Mouse (Mus musculus) left cerebral cortex, adult 2 months (tissue): ENCODE data around the gene Gpr88. TPM values are rescaled to one million over a fixed set of nuclear protein-coding genes. Genes with fewer than 3 reads are reported as not detected.
A peak's percentile ranks its signal among the peaks of the same experiment; 100 is the strongest.
"Not testable (repeated sequence)": the region's sequence is repeated elsewhere in the genome, so short reads cannot be mapped to it uniquely, and the experiment has no call there.

Source experiments
- DNase-seq, 2 experiments: peaks; one replicate each; pipeline ENCODE4 v3.0.0; 2021 to 2022; ENCODE audit warnings: low spot score in 2 of 2, mixed read lengths in 1 of 2; ENCODE audit errors: extremely low spot score in 1 of 2
- H3K27ac ChIP-seq: fragments of 200-600 bp; 2 replicates; pipeline ENCODE4 v1.8.1; 2022
- H3K4me3 ChIP-seq: fragments of 200-600 bp; 2 replicates; pipeline ENCODE4 v1.8.1; 2022
- CTCF ChIP-seq: fragments of 200-600 bp; IDR thresholded peaks from 2 replicates; pipeline ENCODE4 v1.8.1; 2022; ENCODE audit warnings: antibody characterized with exemption, mild to moderate bottlenecking, moderate library complexity
- intact Hi-C: fragments of 180-260 bp; cut with DNase I; formaldehyde crosslinking; loops from one replicate; pipeline ENCODE4 v1.15.1; 2025
- total RNA-seq, 2 experiments: library from RNA; stranded (reverse); gene quantifications; 2 replicates each; pipeline ENCODE4 v1.2.3; 2021

The Gpr88 gene
- total RNA-seq, 2 experiments from 2014 or later = 63.5 to 94.5 TPM

DNA sequence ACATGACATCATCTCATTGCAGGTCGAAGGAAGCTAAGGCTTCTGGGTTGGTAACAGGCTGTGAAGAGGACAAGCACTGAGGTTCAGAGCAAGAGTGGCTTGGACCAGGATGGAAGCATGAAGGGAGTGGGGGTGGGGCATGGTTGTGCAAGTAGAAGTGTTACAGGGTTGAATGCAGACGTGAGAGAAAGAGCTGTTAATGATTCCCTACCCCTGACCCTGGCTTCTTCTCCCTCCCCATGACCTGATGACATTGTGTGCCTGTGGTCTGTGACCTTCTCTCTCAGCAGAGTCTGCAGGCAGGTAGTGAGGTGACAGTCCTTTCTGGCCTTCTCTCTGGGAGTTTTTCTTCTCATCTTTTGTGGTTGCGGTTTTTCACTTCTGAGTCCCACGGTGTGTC lies 16.4 kb downstream of the Gpr88 start:
- no peak overlapping the region for H3K27ac ChIP-seq
- H3K4me3 ChIP-seq = no peak overlapping the region
- intact Hi-C loops = no loop called here
- no peak for TF ChIP-seq CTCF
- DNase-seq = no peak

DNA sequence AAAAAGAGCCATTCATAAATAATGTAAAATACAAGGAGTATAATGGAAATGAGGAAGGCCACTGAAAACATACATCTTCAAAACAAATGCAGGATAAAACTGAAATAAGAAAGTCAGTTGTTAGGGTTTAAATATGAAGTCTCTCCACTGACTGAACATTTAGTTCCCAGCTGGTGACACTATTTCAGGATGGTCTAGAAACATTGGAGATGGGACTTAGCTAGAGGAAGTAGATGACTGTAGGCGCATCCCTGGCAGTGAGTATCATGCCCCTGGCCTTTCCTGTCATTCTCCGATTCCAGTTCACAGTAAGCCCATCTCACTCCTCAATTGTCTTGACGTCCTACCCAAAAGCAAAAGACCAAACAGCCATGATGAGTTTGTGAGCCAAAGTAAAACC lies 19.8 kb downstream of the Gpr88 start:
- Histone ChIP-seq H3K27ac (no peak overlapping the region), H3K4me3 (no peak overlapping the region)
- intact Hi-C loops = loop anchor here (5.0 kb wide), 1 partner anchor 71 kb away; no protein-coding TSS in a partner anchor
- no peak for DNase-seq
- no peak for TF ChIP-seq CTCF

DNA sequence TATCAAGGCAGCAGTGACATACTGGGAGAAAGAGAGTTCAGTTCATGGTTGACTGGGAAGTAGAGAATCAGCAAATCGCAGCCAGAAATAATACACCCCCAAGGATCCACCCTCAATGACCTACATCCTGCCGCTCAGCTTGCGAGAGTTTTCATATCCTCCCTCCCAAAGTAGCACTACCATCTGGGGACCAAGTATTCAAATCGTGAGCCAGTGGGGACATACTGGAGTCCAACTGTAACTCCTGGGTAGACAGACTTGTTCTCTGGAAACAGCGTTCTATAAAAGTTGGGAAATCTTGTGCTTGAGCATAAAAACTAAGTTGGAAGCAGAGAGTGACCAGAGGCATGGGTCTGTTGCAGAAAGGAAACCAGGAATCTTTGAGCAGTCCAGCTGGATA lies 20.5 kb downstream of the Gpr88 start:
- no peak for TF ChIP-seq CTCF
- DNase-seq = no peak
- H3K4me3 ChIP-seq = no peak overlapping the region
- intact Hi-C loops = loop anchor here (5.0 kb wide), 1 partner anchor 70 kb away; no protein-coding TSS in a partner anchor
- H3K27ac ChIP-seq = no peak overlapping the region; the same call in 1 of the 2 replicates

DNA sequence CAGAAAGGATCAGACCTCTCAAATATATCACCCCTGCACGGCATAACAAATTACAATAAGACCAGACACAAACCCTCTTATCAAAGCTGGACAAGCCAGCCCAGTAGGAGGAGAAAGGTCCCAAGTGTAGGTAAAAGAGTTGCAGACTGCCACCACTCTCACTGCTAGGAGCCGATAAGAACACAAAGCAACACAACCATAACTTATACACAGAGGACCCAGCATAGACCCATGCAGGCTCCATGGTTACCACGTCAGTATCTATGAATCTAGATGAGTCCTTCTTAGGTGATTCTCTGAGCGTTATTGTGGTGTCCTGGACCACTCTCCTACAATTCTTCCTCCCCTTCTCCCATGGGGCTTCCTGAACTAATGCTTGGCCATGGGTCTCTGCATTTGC lies 24.0 kb downstream of the Gpr88 start:
- no peak for DNase-seq
- H3K4me3 ChIP-seq = no peak overlapping the region
- intact Hi-C loops = no loop called here
- TF ChIP-seq CTCF = no peak
- H3K27ac ChIP-seq = no peak overlapping the region

DNA sequence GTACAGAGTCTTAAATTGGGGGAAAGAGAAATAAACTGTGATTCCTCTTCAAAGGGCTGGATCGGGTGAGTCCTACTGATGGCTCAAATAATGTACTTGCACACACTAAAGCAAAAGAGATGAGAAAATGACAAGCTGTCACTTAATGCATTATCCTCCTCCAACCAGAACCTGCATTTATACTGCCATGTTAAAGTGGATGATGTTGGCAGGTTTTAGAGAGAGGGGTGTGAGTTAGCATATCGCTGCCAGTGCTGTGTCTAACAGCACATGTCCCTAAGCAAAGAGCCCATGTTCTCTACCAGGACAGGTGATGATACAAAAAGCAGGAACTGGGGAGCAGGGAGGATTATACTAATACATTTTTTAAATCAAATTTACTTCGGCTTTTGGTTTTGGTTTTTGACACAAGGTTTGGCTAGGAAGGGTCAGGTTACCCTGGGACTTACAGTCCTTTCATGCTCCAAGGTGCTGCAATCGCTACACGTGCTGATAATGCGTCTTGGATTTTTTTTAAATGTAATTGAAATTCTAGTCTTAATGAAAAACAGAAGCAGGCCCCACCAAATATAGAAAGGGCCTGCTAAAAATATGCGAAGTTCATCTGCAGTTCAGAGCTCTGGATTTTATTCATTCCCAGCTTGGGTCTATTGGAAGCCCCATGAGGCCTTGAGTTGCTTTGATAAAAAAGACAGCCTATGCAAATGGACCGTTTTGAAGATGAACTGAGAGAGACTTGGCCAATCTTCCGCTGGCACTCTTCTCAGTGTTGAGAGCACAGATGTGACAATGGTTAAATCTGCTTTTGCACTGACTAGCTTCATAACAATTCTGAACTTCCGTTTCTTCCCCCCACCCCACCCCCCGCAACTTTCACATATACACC lies 24.7 kb downstream of the Gpr88 start:
- no peak overlapping the region for H3K4me3 ChIP-seq
- no peak for DNase-seq
- intact Hi-C loops = no loop called here
- H3K27ac ChIP-seq = no peak overlapping the region
- no peak for TF ChIP-seq CTCF

DNA sequence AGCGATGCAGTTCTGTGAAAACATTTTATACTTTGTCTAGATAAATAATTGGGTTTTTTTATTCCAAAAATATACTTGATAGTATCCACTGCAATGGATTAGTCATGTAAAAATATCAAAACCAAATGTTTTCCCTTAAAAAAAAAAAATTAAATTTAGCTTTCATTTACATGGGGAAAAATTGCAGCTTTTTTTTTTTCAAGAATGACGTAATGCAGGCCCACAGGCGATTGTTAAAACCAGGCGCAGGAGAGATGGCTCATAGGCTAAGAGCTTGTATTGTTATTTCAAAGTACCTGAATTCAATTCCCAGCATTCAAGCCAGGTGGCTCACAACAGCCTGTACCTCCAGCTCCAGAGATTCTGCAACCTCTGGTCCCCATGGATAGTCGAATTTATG lies 25.9 kb downstream of the Gpr88 start:
- Histone ChIP-seq H3K27ac (no peak overlapping the region), H3K4me3 (no peak overlapping the region)
- intact Hi-C loops = no loop called here
- no peak for DNase-seq
- no peak for TF ChIP-seq CTCF

DNA sequence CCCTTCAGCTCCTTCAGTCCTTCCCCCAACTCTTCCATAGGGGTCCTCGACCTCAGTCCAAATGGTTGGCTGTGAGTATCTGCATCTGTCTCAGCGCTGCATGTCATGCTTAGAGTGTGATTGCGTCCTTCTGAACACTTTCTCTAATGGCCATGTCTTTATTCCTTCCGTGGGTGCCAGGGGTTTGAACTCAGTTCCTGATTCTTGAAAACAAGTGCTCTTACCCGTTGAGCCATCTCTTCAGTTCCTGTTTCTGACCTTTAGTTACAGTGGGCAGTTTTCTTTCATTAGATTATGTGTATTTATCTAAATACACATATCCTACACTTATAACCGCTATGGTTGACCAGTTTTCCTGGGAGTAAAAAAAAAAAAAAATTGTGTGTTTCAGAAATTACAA lies 26.4 kb downstream of the Gpr88 start:
- DNase-seq = no peak
- intact Hi-C loops = no loop called here
- Histone ChIP-seq H3K27ac (no peak overlapping the region), H3K4me3 (no peak overlapping the region)
- no peak for TF ChIP-seq CTCF

DNA sequence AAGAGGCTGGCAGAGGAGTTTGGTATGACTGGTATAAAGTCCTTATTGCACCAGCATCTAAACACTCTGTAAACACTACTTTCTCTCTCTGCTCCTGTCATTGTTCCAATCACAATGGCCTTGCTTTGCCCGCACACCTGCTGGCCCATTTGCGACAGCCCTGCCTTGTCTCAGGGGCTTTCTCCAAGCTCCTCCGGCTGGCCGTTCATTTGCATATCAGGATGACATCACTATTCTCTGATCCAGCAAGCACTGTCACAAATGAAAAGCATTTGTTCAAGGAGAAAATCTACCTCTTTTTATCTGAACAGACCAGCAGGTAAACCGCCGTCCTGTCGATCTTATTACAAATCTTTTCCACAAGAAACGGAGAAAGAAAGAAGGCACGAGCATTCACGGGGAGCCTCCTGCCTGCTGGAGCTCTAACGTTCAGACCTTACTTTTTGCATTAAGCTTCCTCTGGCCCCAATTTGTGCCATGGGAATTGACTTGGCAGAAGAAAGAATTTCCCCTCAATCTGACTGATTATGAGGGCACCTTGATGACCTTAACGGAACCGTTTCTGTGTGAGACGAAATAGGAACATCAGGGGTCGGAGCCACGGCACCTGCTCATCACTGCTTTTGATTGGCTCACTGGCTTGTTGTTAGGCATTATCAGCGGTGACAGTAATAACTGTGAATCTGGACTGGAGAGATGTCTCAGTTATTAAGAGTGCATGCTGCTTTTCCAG lies 30.6 kb downstream of the Gpr88 start:
- TF ChIP-seq CTCF = no peak
- intact Hi-C loops = no loop called here
- peak overlapping the region; percentile 21; the same call in 1 of the 2 replicates for H3K4me3 ChIP-seq
- H3K27ac ChIP-seq = no peak overlapping the region
- DNase-seq = no peak

DNA sequence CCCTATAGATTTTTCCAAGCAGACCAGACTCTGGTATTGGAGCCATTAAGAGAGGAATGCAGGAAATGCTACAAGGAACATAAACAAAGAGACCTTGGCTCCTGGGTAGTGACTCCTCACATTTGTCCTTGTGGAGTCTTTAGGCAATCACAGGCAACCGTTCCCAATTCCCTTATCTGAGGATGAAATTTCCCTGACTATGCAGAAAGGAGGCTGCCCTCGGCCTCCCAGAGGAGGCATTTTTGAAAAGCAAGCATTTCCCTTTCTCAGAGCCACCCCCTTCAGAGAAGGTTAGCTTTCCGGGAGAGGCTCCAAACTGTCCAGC lies 31.7 kb downstream of the Gpr88 start:
- TF ChIP-seq CTCF = no peak; the same call in 1 of the 2 replicates
- intact Hi-C loops = no loop called here
- DNase-seq = no peak
- H3K4me3 ChIP-seq = no peak overlapping the region
- H3K27ac ChIP-seq = no peak overlapping the region

DNA sequence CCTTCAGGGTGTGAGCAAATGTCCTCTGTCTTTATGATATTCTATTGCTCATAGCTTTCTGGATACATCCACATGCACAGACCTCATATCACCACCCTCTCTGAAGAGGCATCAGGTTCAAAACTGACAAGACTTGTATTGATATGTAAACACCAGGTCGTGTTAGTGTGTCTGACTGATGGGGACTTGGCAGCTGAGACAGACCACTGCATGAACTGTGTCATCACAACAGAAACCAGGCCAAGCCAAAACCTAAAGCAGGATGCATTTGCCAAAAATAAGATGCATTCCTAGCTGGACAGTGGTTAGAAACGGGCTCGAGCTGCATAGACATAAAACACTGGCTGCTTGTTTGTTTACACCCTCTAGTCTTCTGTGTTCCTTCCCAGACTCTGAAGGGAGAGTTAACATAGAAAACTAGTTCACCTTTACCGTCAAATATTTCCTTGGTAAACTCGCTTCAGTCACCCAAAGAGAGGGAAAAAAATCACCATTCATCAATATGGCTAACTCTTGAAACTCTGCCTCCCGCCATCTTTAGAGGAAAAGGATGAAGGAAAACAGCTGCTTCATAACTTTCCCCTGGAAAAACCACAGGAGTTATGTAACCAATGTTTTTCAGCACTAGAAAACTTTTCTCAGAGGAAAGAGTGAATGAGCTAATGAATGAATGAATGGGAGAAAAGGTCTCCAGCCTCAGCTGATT lies 32.2 kb downstream of the Gpr88 start:
- intact Hi-C loops = no loop called here
- TF ChIP-seq CTCF = no peak
- no peak for DNase-seq
- Histone ChIP-seq H3K4me3 (no peak overlapping the region), H3K27ac (no peak overlapping the region)

DNA sequence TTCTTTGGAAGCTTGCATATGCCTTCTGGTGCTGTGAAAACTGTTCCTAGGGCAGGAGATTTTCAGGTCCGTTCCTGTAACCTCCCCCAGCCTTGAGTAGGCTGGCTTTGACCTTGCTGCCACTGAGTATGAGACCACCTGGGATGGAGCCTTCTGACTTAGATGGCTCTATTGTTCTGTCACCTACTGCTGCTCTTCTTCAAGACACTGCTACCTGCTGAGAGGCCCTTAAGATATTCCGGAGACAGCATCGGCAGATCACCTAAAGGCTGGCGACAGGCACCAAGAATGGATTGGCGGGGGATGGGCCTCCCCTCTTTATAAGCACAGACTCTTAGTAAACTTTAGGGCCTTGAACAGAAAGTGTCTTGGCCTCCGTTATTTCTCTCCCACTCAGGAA lies 35.9 kb downstream of the Gpr88 start:
- DNase-seq, H3K27ac ChIP-seq, H3K4me3 ChIP-seq, intact Hi-C loops: not testable (repeated sequence)

DNA sequence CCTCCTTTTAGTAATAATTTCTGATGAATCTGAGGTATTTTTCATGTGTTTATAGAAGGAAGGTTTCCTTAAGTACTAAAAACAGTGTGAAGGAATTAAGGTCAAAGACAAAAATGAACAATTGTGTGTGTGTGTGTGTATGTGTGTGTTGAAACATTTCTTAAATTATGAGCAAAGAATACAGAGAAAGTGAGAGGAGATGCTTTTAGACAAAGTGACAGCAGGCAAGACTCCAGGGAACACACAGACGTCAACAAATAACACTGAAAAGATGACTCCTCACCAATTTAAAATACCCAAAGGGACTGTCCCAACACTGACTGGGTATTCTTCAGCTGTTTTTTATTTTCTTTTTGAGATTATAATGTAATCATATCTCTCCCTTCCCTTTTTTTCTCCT lies 37.0 kb downstream of the Gpr88 start:
- no peak overlapping the region for H3K27ac ChIP-seq
- no peak for TF ChIP-seq CTCF
- no peak overlapping the region for H3K4me3 ChIP-seq
- no peak for DNase-seq
- intact Hi-C loops = no loop called here
